Mouse (Mus musculus): Measurements from ENCODE around the gene Hnrnpc.

The Hnrnpc gene

DNA sequence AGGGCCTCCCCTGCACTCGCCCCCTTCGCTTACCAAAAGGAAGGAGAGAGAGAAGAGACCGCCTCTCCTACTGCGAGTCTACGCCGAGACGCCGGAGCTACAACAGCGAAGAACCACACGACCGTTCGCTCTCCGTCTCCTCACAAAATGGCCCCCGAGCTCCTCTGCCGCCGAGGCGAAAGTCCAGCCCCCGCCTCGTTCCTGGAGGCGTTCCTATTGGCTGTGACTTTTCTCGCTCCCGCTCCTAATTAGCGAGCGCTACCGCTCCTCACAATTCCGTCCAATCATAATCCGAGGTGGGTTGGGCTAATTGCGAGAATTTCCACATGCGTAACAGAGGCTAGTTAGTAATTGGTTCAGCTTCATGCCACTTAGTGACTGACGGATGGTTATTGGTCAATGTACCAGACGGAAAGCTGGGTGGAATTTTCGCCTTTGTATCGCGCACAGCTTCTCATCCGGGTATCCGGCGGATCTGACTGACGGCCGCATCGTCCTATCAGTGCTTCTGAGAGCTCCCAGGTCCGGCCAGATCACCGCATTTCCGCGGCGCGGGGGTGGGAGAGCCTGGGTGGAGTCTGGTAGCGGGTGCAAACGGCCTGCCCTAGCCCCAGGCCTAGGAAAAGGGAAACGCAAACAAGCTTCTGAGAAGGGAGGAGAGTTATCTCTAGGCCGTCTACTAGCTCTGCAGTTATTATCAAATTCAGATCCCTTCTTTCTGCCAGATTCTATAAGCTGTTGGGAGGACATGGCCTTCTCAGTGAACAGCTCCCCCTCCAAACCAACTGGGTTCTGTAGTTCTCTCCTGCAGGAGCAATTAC is at the start of gene Hnrnpc:
Gene Hnrnpc (minus strand): TSS at position 173 of the 821 bp plus-strand sequence.
- peak; percentile 99 for DNase-seq (ENCODE audit: low read depth, low spot score)

- no peak for DNase-seq (ENCODE audit: low read depth, low spot score)
Measured at GRCm38 (mm10) chr14:52152613-52153012, 48.8 kb upstream of the Hnrnpc start.

DNA sequence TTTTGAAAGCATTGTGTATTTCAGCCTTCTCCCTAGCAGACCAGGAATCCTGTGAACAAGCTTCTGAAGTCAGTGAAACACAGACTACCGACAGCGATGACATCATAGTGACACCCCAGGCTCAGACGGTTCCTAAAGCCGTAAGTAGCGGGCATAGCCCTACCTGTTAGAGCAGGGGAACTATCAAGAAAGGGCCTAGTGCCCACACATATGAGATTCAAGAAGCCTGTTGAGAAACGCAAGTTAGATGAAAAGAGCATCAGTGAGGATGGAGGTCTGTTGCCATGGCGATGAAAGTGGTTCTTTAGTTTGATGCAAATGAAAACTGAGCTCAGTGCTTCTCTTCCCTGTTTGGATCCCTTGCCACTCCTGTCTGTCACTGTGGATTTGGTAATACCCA is 48.4 kb upstream of the Hnrnpc start:
- no peak for DNase-seq (ENCODE audit: low read depth, low spot score)

DNA sequence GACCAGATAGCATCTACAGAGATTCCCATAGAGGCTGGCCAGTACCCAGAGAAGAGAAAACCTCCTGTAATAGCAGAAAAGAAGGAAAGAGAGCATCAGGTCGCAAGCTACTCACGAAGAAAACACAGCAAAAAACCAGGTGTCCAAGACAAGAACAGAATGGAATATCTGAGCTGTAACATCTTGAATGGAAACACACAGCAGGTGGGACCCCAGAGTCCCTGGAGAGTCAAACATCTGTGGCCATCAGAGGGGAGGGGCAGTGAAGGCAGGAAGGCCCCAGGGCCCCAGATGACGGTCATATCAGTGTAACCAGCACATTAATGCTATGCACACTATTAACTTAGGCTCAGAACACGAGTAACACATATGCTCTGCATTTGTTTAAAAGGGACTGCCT is 46.1 kb upstream of the Hnrnpc start:
- DNase-seq (ENCODE audit: low read depth, low spot score): no peak

GRCm38 (mm10) chr14:52146540-52146939 is 42.7 kb upstream of the Hnrnpc start:
- DNase-seq (ENCODE audit: low read depth, low spot score): no peak

DNA sequence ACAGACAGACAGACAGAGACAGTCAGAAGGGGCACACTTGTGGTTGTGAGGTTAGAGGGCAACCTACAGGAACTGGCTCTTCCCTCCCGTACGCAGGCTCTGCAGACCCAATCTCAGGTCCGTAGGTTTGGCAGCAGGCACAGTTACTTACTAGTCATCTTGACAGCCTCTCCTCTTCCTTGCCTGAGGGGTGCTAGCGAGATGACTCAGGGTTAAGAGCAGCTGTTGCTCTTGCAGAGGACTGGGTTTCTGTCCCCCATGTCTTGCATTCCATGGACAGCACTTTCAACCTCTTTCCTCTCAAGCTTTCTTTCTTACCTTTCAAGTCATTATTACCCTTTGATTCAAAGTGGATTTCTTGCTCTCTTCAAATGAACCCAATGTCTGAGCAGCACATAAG is 40.3 kb upstream of the Hnrnpc start:
- no peak for DNase-seq (ENCODE audit: low read depth, low spot score)

GRCm38 (mm10) chr14:52141445-52142127 is 37.8 kb upstream of the Hnrnpc start:
- no peak for DNase-seq (ENCODE audit: low read depth, low spot score)

DNA sequence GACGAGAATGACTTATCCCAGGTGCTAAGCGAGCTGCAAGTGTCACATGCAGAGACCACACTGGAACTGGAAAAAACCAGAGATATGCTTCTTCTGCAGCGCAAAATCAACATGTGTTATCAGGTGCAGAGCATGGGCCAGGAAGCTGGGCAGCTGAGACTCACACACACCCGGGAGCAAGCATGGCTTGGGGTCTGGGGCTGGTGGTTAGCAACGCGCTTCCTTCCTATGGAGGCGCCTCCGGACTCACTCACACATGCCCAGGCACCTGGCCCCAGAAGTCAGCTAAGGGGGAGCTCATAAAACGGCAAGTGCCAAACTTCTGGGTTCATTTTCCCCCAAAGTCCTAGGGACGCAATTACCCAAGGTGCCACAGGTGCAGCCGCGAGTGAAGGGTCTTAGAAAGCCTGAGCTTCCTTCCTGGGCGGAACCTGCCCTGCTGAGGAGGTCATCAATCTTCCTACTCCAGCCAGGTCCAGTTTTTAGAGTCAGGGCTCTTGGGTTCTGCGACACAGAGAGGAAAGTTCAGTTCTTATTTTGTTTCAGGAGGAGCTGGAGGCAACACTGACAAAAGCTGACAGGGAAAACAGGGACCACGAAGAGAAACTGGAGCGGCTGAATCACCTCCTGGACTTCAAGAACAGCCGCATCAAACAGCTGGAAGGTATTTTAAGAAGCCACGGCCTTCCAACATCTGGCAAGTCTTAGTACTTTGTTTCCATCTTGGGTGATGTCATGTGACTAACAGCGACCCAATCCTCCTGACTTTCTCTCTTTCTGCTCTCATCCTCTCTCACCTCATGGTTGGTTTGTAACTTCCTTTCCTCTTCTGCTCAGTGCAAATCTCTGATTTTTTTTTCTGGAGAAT is 37.0 kb upstream of the Hnrnpc start:
- DNase-seq (ENCODE audit: low read depth, low spot score): no peak

- no peak for DNase-seq (ENCODE audit: low read depth, low spot score)
Measured at GRCm38 (mm10) chr14:52133584-52133983, 29.8 kb upstream of the Hnrnpc start.

DNA sequence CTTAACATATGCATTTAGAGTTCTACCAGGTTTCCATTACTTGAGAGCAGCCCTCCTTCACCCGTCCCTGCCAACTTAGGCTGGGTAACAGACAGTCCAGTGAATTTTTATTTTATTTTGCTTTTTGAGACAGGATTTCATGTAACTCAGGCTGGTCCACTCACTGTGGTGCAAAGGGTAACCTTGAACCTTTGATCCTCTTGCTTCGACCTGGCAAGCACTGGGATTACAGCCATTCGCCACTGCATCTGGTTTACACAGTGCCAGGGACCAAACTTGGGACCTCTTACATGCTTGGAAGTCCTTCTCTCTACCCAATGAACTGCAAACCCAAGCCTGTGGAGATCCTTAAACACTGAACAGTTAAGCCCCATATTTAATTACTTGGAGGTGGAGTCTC is 20.8 kb upstream of the Hnrnpc start:
- no peak for DNase-seq (ENCODE audit: low read depth, low spot score)

GRCm38 (mm10) chr14:52123918-52124317 is 20.1 kb upstream of the Hnrnpc start:
- no peak for DNase-seq (ENCODE audit: low read depth, low spot score)

- no peak for DNase-seq (ENCODE audit: low read depth, low spot score)
Measured at GRCm38 (mm10) chr14:52120169-52120568, 16.3 kb upstream of the Hnrnpc start.

DNA sequence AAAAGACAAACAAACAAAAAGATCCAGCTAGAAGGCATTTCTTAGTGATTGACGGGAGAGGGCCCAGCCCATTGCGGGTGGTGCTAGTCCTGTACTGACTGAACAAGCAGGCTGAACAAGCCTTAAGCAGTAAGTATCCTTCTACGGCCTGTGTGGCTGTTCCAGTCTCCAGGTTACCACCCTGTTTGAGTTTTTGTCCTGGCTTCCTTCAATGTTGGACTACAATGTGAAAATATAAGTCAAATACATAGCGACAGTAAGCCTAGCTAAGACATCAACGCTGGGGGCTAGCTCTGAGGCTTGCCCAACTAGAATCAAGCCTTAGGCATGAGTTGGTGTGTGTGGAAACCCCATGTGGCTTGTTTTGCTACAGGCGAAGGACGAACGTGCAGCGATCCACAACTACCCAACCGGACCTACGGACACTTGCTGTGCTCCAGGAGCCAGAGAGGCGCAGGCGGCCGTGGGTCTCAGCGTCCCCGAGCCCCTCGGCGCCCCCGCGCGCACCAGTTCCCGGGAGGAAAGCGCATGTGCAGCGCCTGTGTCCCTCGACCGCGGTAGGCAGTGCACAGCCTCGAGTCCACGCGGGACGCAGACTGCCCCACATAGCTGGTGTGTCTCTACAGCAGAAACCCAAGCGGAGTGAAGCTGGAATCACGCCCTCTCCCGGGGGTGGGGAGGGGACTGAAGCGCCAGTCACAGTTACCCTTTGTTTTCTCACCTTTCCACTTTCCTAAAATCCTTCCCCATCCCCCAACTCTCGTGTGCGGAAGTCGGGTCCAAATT is 15.2 kb upstream of the Hnrnpc start:
- no peak for DNase-seq (ENCODE audit: low read depth, low spot score)

- DNase-seq (ENCODE audit: low read depth, low spot score): no peak
Measured at GRCm38 (mm10) chr14:52118456-52118822, 14.6 kb upstream of the Hnrnpc start.

- DNase-seq (ENCODE audit: low read depth, low spot score): no peak
Measured at GRCm38 (mm10) chr14:52117241-52117640, 13.4 kb upstream of the Hnrnpc start.

DNA sequence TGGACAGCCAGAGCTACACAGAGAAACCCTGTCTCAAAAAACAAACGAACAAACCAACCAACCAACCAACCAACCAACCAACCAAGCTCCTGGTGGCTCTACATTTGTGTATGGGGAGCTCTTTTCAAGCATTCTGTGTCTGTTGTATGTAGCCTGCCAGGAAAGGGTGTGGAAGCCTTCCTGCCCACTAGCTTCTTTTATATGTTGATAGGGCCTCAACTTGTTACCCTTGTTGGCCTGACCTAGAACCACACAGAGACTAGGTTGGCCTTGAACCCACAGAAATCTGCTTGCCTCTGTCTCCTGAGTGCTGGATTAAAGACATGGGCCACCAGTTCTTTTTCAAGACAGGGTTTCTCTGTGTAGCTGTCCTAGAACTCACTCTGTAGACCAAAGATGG is 10.3 kb upstream of the Hnrnpc start:
- DNase-seq (ENCODE audit: low read depth, low spot score): no peak

GRCm38 (mm10) chr14:52110346-52110745 is 6.5 kb upstream of the Hnrnpc start, which contains the start of gene Rpgrip1:
Gene Rpgrip1 (plus strand): TSS chr14:52110704.
- no peak for DNase-seq (ENCODE audit: low read depth, low spot score)

DNA sequence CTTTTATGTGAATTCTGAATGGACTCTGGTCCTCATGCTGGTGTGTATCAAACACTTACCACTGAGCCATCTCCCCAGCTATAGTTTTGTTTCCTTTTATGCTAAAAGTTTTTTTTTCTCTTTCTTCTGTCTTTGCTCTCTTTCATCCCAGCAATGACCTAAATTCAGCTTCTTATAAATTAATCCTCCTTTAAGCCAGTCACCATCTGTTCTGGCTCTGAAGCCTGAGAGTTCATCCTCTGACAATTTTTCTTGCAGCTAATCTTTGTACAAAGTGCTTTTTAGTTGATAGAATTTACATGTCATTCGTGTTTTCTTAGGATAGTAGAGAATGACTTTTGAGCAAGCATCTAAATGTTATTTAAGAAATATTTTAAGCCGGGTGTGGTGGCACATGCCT is 4.2 kb upstream of the Hnrnpc start:
- DNase-seq (ENCODE audit: low read depth, low spot score): no peak

DNA sequence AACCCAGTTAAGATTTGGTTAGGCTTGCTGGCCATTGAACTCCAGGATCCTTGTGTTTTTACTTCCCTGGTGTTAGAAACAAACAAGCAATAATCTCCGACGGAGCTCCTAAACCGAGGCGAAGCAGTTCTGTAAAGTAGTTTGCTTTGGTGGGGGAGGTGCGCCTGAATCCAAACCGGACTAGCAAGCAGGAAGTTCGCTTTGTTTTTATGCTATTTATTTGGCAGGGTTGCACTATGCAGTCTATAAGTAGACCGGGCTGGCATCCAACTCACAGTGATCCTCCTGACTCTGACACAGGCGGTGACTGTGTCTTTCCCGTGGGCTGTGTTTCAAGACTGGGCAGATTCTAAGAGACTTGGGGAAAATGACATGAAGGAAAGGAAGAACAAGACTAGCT is 2.9 kb upstream of the Hnrnpc start:
- no peak for DNase-seq (ENCODE audit: low read depth, low spot score)

DNA sequence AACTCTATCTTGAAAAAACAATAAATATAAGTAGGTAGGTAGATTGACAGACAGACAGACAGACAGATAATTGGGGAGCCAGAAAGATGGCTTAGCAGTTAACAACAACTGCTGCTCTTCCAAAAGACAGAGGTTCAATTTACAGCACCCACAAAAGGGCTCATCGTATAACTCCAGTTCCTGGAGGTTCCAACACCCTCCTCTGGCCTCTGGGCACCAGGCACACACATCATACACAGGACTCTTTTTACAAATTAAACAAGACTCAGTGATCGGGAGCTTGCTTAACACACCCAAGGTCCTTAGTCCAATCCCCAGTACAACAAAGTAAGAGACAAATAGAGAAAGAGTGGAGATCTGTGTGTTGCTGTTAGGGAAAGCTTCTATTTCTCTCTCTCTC is 1.5 kb upstream of the Hnrnpc start:
- no peak for DNase-seq (ENCODE audit: low read depth, low spot score)

- DNase-seq (ENCODE audit: low read depth, low spot score): no peak
Measured at GRCm38 (mm10) chr14:52104677-52105285, 953 bp upstream of the Hnrnpc start.
